Mouse (Mus musculus) erythroblast, embryonic 14.5 days (primary cell): ENCODE measurements around the gene Ikzf3. TPM values are rescaled to one million over a fixed set of nuclear protein-coding genes. Genes with fewer than 3 reads are reported as not detected.

Source experiments
- H3K27me3 ChIP-seq: 2 replicates; pipeline ENCODE4 v1.6.1; 2012; ENCODE audit warnings: inconsistent platforms; ENCODE audit not compliant: control insufficient read depth
- H3K36me3 ChIP-seq: 2 replicates; pipeline ENCODE4 v1.6.1; 2012; ENCODE audit warnings: mild to moderate bottlenecking, inconsistent platforms; ENCODE audit not compliant: control insufficient read depth
- H3K4me1 ChIP-seq: 2 replicates; pipeline ENCODE4 v1.6.1; 2012; ENCODE audit warnings: inconsistent platforms; ENCODE audit not compliant: control insufficient read depth
- H3K4me3 ChIP-seq: replicated peaks from 2 replicates; pipeline ENCODE3; 2012; ENCODE audit warnings: moderate library complexity, mild to moderate bottlenecking, inconsistent platforms
- H3K9me3 ChIP-seq: 2 replicates; pipeline ENCODE4 v1.6.1; 2012; ENCODE audit warnings: low read length, inconsistent platforms, mixed read lengths; ENCODE audit not compliant: control insufficient read depth
- GATA1 ChIP-seq: IDR thresholded peaks from 2 replicates; pipeline ENCODE4 v1.6.1; 2012; ENCODE audit warnings: low read length, inconsistent platforms, mixed read lengths
- TAL1 ChIP-seq: IDR thresholded peaks from 3 replicates; pipeline ENCODE4 v1.6.1; 2012; ENCODE audit warnings: low read length, inconsistent platforms, mixed read lengths
- polyA plus RNA-seq: library from polyadenylated mRNA; stranded (reverse); fragments of >175 nt; gene quantifications from 2 replicates; pipeline ENCODE4 v1.2.3, GENCODE M21; 2012

Gene Ikzf3
- not detected in 2 replicates for polyA plus RNA-seq

- H3K4me3 ChIP-seq = no peak within 1 kb of the TSS
- no peaks in the 10 kb centered on the region for H3K36me3 ChIP-seq
- peaks cover 10% of the 10 kb centered on the region for H3K9me3 ChIP-seq
- peaks cover 8% of the 10 kb centered on the region for H3K4me1 ChIP-seq
- peaks cover 99% of the 10 kb centered on the region for H3K27me3 ChIP-seq
- TF ChIP-seq GATA1 (no peak), TAL1 (no peak)
Measured at GRCm38 (mm10) chr11:98545711-98546231, at the start of gene Ikzf3. Gene Ikzf3 (minus strand): TSS chr11:98546031.

GRCm38 (mm10) chr11:98595473-98595872, 49.6 kb upstream of the Ikzf3 start:
- Histone ChIP-seq H3K4me3 (no peak overlapping the region), H3K27me3 (peaks cover 55% of the 10 kb centered on the region), H3K9me3 (no peaks in the 10 kb centered on the region), H3K4me1 (peaks cover 39% of the 10 kb centered on the region), H3K36me3 (no peaks in the 10 kb centered on the region)
- TF ChIP-seq TAL1 (no peak), GATA1 (no peak)

- Histone ChIP-seq H3K27me3 (peaks cover 51% of the 10 kb centered on the region), H3K4me1 (peaks cover 39% of the 10 kb centered on the region), H3K4me3 (no peak overlapping the region), H3K36me3 (no peaks in the 10 kb centered on the region), H3K9me3 (no peaks in the 10 kb centered on the region)
- TF ChIP-seq TAL1 (no peak), GATA1 (no peak)
Measured at GRCm38 (mm10) chr11:98595021-98595420, 49.2 kb upstream of the Ikzf3 start.

- peaks cover 26% of the 10 kb centered on the region for H3K27me3 ChIP-seq
- peaks cover 64% of the 10 kb centered on the region for H3K4me1 ChIP-seq
- H3K36me3 ChIP-seq = peaks cover 2% of the 10 kb centered on the region
- H3K4me3 ChIP-seq = no peak overlapping the region
- no peaks in the 10 kb centered on the region for H3K9me3 ChIP-seq
- no peak for TF ChIP-seq TAL1
- TF ChIP-seq GATA1 = no peak
Measured at GRCm38 (mm10) chr11:98590548-98591445, 45.0 kb upstream of the Ikzf3 start.

GRCm38 (mm10) chr11:98589306-98589705, 43.5 kb upstream of the Ikzf3 start:
- TF ChIP-seq TAL1 = no peak
- no peak for TF ChIP-seq GATA1
- H3K9me3 ChIP-seq = no peaks in the 10 kb centered on the region
- peak overlapping the region; percentile 16 for H3K4me3 ChIP-seq
- H3K27me3 ChIP-seq = peaks cover 16% of the 10 kb centered on the region
- peaks cover 17% of the 10 kb centered on the region for H3K36me3 ChIP-seq
- H3K4me1 ChIP-seq = peaks cover 74% of the 10 kb centered on the region

- TF ChIP-seq TAL1 (no peak), GATA1 (no peak)
- Histone ChIP-seq H3K9me3 (no peaks in the 10 kb centered on the region), H3K4me3 (peak overlapping the region; percentile 79), H3K36me3 (peaks cover 22% of the 10 kb centered on the region), H3K27me3 (peaks cover 14% of the 10 kb centered on the region), H3K4me1 (peaks cover 78% of the 10 kb centered on the region)
Measured at GRCm38 (mm10) chr11:98588833-98589281, 43.0 kb upstream of the Ikzf3 start.

- H3K4me3 ChIP-seq = peak overlapping the region; percentile 79
- TF ChIP-seq GATA1 (no peak; the same call in 1 of the 2 replicates), TAL1 (peak; percentile 27; the same call in 1 of the 3 replicates)
- peaks cover 9% of the 10 kb centered on the region for H3K27me3 ChIP-seq
- no peaks in the 10 kb centered on the region for H3K9me3 ChIP-seq
- peaks cover 85% of the 10 kb centered on the region for H3K4me1 ChIP-seq
- H3K36me3 ChIP-seq = peaks cover 30% of the 10 kb centered on the region
Measured at GRCm38 (mm10) chr11:98587684-98588546, 42.1 kb upstream of the Ikzf3 start.

GRCm38 (mm10) chr11:98586892-98587563, 41.2 kb upstream of the Ikzf3 start, which contains the start of gene Ormdl3:
Gene Ormdl3 (minus strand): TSS chr11:98587368.
- peaks cover 86% of the 10 kb centered on the region for H3K4me1 ChIP-seq
- no peaks in the 10 kb centered on the region for H3K9me3 ChIP-seq
- H3K36me3 ChIP-seq = peaks cover 39% of the 10 kb centered on the region
- peak within 1 kb of the TSS; percentile 79 for H3K4me3 ChIP-seq
- no peak for TF ChIP-seq TAL1
- peak; percentile 12; the same call in 1 of the 2 replicates for TF ChIP-seq GATA1
- H3K27me3 ChIP-seq = peaks cover 1% of the 10 kb centered on the region; the same call in 1 of the 2 replicates
